Mouse (Mus musculus) regulatory T cell (primary cell): Measurements from ENCODE around the gene Fgfr1op.
"Not testable (repeated sequence)": the region's sequence is repeated elsewhere in the genome, so short reads cannot be mapped to it uniquely, and the experiment has no call there.

ENCODE experiments used
- in situ Hi-C: fragments of 300-600 bp; cut with MboI, MseI; formaldehyde crosslinking; loops from one replicate; pipeline ENCODE4 v1.15.1; 2025; ENCODE audit warnings: high pct_unique_total_duplicates

Gene Fgfr1op

DNA sequence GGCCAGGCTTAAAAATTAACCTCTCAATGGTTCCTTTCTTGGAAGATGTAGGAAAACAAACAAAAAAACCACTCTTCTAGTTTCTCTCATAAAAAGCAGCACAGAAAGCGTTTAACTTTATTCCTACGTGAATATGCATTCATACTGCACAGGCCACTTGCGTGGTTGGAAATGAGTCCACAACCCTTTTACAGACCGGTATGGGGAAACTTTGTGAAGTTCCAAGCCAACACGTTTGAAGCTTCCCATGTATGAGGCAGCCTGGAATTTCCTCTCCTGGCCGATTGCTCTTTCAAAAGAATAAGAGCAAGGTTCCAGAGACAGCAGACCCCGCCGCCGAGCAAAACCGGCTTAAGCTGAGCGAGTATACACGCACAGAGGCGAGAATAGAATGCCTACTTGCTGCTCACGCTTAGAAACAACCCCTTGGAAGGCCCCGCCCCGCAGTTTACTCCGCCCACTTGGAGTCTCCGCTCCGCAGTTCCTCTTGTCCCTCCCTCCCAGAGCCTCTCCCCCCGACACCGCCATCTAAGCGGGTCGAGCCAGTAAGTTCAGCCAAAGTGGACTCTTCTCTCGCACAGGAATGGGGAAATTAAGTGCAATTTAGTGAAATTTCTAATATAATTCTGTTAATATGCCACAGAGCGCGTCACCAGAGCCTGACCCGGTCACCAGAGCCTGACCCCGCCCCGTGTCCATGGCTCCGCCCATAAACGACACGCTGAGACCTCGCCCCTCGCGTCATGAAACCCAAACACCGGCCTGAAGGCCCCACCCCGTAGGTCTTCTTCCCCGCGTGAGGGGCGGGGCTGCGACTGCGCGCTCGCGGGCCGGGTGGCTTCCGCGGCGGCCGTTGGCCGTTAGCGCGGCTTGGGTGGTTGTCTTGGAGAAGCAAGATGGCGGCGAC, at the start of gene Fgfr1op:
Fgfr1op (plus strand) TSS at position 801 of the 907 bp plus-strand sequence.
- in situ Hi-C loops = loop anchor here (5.0 kb wide), 1 partner anchor 1203 kb away; the partner anchor contains the start of gene Tagap1

DNA sequence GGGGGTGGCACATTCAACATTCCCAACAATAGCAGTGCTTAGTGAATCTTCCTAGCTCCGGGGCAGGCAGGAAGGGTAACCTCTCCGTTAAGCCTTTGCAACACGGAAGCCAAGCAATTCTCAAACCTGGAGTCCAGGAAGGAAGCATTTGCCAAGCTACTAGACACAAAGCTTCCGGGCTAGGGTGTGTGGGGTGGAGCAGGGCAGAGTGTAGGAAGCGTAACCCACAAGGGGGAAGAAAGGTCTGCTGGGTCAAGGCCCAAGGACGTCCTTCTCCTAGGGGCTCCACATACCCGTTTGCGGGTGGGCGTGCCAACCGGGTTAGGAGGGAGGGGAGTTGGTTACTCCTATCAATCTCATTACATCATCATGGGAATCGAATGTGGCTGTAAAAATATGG, 48.9 kb upstream of the Fgfr1op start:
- in situ Hi-C loops = not testable (repeated sequence)

DNA sequence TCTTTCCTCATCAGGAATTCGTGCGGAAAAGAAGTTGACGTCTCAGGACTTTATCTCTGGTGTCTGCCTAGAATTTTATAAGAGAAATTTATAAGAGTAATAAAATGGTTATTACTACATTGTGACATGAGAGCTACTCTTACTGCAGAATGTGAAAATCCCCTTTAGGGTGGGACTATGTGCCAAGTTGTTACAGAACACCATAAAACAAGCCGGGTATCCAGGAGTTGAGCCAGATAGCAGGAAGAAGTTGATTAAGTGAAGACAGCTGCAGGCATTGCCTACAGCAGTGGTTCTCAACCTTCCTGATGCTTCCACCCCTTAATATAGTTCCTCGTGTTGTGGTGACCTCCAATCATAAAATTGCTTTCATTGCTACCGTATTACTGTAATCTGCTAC, 48.4 kb upstream of the Fgfr1op start:
- in situ Hi-C loops = not testable (repeated sequence)

DNA sequence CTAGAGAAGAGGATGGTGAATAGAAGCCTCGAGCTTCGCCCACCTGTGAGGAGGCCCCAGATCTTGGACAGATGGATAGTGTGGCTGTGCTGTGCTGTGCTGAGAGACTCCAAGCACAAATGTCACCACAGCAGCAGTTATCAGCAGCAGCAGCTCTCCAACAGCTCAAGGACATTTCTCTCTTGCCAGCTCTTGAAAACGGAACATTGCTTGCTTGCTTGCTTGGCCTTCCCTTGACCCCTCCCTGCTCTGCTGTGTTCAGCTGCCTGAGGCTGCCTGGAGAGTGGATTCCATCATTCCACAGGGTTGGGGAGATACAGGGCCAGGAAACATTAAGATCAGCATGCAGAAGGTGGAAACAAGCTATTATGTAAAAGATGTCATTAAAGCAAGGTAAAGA, 42.3 kb upstream of the Fgfr1op start:
- in situ Hi-C loops = not testable (repeated sequence)

DNA sequence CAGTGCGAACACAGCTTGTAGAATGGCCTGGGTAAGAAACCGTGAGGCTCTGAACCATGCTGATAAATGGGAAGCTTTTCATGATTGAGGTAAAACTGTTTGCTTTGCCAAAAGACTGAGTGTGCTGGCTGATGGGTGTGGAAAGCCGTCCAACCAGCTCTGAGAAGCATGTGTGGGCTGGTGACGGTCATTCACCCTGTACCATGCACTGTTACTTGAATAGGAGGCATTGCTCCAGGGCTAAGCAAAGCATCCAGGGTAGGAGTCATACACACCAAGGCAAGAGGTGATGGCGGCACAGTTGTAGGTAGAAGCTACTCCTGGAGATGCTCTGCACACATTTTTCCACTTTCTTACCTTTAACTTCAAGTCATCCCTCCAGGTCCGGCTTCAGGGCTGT, 40.7 kb upstream of the Fgfr1op start:
- in situ Hi-C loops = not testable (repeated sequence)

DNA sequence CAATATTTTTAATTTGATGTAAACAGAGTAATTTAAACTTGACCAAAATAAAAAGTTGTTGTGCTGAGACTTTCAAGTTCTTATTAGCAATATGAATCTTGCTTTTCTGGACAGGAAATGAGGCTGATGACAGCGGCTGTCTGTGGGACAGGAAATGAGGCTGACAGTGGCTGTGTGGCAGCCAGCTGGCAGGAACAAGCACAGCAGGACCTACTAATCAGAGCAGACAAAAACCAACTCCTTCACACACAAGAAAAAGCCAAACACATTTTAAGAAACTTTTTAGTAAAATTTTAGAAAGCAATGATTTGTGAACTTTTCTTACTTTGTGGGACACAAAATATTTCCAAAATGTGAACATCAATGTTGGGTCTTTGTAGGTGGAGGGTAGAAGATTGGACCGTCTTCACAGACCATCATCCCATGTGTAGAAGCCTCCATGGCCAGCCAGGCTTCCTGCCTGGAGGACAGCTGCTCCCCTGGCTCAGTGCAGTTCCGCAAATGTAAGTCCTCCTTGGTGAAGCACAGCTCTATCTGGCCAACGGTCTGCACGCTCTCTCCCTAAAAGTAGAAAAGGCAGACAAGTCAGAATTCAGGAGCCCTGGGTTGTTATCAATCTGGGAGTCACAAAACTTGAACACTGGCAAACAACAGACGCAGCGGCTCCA, 36.8 kb upstream of the Fgfr1op start:
- in situ Hi-C loops = not testable (repeated sequence)

DNA sequence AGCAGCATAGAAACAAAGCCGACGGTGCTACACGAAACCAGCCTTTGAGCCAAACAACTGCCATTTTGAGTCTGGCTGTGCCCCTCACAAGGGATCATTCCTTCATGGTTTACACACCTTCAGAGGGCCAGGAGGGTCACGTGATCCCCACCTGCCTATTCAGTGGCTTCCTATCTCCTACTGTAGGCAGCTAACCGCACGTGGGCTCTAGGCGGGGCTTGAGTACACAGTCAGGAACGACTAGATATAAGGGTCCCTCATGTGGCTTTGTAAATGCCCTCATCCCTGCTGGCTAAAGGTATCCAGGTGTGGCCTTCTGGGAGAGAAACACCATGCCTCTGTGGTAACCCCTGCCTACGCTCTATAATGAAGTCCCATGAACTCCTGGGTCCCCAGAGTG, 35.7 kb upstream of the Fgfr1op start:
- in situ Hi-C loops = not testable (repeated sequence)

DNA sequence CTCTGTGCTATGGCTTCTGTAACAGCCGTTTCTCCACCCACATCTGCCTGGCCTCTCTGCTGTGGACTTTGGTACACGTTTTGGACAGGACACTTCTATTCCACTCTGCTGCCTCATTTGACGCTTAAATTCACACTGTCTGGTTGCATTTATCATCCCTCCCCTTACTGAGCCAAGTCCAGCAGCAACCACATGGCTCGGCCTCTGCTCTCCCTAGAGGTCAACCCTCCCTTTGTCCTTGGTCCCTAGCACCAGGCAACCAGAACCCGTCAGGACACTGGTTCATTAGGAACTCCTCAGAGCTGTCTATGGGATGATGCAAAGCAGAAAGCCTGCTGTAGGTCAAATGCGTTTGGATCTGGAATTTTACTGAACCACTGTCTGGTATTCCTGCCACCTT, 34.5 kb upstream of the Fgfr1op start:
- in situ Hi-C loops = loop anchor here (5.0 kb wide), 1 partner anchor 1134 kb away; no protein-coding TSS in a partner anchor

DNA sequence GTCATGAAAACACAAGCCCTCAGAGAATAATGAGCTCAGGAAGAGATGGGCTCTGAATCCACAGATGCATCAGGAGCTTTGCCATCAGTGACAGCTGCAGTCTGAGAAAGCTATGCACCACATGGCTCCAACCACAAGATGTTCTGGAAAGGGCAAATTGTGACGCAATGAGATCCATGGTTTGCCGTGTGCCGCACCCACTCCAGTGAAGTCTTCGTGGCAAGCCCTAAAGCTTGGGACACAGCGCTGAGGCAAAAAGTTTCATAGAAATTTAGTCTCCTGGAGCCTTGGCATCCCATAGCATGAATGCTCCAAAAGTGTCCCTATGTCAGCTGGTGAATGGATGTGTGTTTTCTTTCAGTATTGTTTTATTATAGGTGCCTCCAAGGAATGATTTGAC, 27.2 kb upstream of the Fgfr1op start:
- in situ Hi-C loops = not testable (repeated sequence)

DNA sequence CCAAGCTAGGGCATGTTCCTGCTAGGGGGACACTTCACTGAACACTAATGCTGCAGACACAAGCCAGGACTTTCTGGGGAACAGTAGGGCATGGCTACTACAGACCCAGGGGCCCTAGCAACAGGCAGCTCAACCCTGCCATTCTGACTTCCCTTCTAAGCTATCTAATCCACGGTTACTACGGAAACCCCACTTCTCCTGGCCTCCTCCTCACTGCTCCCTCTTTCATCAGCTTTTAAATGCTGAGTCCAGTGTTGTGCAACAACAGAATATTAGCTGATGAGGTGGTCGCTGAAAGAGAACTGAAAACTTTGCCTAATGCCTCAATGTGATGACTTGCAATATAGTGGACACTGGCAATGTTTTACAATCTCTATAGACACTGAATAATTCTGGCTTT, 25.1 kb upstream of the Fgfr1op start:
- in situ Hi-C loops = not testable (repeated sequence)

DNA sequence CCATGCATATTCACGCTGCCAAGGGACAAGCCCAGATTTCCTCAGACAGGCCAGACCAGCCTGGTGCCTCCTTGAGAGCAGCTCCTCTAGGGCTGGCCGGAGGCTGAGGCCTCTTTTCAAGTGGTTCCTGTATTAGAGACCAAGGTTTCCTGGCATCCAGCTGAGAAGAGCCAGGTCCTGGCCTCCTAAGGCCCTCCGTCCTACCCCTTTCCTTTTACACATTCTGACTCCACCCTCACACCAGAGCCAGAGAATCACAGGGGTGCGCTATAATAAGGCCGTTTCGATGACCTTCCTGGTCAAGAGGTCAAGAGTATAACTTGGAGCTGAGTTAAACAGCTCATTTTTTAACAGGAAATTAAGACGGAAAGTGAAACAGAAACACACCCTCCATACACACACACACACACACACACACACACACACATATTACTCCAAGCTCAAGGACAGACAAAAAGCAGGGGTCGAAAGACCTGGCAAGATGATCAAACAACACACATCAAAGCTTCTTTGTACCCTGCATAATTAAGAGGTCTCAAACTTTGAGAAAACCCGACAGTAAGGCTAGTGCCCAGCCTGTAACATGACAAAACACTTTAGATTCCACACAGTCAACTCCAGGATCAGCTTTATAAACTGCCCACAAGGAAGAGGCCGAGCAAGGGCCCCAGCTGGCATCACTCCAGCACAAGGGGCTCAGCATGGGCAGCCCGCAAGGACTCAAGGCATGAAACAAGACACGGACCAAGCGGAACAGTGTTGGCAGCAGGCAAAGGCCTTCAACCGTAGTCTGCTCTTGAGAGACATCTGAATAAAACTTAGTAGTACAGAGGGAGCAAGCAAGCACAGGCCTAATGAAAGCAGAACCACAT, 21.3 kb upstream of the Fgfr1op start:
- in situ Hi-C loops = not testable (repeated sequence)

DNA sequence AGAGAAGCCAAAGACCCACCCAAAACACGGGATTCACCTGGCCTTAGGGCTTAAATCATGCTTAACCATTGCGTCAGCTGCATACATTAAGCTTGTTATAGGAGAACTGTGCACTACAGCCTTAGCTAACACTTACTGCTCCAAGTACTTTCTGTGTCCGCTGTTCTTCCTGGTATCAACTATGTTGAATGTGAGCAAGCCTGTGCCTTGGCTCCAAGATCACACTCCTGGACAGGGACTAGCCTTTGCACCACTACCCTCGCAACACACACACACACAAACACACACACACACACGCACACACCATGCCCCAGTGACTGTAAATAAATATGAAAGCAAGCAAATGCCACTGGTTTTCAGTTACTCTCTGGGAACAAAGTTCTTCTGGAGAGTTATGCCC, 18.4 kb upstream of the Fgfr1op start:
- in situ Hi-C loops = loop anchor here (5.0 kb wide), 1 partner anchor 1165 kb away; no protein-coding TSS in a partner anchor

DNA sequence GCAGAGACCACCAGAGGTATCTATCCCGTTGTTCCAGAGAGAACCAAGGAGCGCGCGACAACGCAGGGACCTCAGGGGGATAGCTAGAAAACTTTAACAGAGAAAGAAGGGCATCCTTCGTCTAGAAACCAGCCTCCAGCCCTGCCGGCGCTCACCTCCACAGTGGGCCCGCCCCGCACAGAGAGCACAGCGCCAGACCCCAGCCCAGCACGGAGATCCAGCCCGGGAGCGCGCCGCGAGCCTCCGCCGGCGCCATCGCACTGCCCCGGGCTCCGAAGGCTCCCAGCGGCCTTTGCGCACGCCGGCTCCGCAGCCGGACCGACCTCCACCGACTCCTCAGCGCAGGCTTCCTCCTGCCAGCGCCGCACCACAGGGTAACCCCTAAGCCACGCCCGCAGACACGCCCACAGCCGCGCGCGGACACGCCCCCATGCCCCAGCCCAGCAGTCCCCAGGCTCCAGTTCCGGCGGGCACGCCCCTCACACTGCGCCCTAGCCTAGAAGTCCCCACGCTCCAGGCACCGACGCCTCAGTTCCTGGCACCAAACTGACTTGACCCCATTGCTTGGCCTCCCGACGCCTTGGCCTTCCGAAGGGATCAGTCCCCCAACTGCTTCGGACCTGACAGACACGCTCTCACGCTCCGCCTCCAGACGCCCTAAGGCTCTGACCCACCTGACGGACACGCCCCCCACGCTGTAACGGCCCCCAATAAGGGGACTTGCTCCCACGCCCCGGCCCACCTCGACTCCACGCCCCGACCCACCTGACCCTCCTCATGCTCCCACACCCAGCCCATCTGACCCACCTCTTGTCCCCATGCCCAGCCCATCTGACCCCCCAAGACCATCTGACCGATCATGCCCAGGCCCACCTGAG, 17.6 kb upstream of the Fgfr1op start, which contains the start of the genes Gm49673 and Rnaset2a:
Gm49673 (minus strand) TSS at position 350 of the 878 bp plus-strand sequence.
Rnaset2a (minus strand) TSS at position 659 of the 878 bp plus-strand sequence.
- in situ Hi-C loops = loop anchor here (5.0 kb wide), 1 partner anchor 1165 kb away; no protein-coding TSS in a partner anchor

DNA sequence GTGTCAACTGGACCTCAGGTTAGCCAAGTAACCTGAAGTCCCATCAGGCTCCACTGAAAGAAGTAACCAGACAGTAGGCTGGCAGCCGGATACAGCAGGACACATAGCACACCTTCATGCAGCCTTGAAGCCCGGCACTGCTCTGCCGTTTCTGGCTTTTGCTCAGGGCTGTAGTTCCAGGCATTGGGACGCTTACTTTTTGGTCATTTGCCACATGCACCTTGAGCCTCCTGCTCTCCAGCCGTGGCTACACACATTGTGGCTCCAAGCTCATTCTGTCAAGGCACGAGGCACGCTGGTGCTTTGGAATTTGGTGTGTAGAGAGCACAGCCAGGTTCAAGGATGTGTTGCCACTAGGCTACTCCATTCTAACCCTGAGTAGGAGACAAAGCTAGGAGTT, 10.3 kb upstream of the Fgfr1op start:
- in situ Hi-C loops = not testable (repeated sequence)

DNA sequence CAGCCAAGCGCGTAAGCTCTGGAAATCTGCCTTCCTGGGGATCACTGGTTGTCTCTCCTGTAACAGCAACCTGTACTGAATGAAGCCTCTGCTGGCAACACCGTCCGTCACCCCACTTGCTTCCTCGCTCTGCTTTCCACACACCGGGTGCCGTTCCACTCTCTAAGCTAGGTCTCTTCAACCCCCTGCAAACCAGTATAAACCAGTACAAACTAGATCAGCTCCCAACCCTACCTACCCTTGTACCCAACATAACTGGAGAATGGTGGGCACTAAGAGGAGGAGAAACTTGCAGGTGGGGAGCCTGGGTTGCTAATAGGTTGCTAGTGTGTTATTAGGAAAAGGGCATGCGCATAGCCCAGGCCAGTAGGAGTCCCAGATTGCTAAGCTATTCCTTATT, 9.3 kb upstream of the Fgfr1op start:
- in situ Hi-C loops = not testable (repeated sequence)

DNA sequence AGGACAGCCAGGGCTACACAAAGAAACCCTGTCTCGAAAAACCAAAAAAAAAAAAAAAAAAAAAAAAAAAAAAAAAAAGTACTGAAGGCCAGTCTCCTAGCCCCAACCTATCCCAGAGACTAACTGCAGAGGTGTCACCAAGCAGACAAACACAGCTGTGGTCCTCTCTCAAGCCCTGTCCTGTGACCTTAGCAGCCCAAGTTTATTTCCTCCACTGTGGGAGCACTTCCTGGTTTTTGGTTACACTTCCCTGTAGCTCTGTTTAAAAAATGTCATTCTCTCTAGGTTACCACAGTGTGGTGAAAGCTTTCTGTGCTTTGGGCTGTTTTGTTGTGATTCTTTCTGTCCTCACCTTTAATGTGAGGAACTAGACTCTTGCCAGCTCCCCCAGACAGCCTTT, 6.7 kb upstream of the Fgfr1op start:
- in situ Hi-C loops = not testable (repeated sequence)

DNA sequence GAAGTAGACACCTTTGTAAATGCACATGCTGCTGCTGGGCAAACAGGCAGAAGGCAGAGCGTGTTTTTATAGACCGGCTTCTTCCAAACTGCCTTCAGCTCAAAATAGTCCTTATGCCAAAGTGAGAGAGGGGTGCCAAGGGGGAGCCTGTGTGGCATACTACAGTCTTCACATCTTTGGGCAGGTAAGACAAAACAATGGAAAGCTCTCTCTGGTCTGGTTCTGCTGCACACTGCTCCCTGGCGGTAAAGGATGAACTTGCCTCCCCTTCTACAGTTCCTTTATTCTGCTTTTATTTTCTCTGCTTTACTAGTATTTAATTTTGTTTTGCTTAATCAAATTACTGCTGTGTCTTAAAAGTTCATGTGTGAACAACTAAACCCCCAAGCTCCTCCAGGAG, 4.3 kb upstream of the Fgfr1op start:
- in situ Hi-C loops = loop anchor here (5.0 kb wide), 1 partner anchor 1199 kb away; the partner anchor contains the start of gene Tagap1

DNA sequence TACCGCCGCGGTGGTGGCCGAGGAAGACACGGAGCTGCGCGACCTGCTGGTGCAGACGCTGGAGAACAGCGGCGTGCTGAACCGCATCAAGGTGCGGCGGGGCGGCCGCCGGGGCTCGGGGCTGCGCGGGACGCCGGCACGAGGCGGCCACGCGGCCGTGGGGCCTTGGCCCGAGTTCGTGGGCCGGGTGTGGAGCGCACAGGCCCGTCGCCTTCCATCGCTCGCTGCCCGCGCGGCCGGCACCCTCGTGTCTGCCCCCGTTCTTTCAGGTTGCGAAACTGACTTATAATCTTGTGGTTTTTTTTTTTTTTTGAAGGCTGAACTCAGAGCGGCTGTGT, 276 bp downstream of the Fgfr1op start:
- in situ Hi-C loops = not testable (repeated sequence)

DNA sequence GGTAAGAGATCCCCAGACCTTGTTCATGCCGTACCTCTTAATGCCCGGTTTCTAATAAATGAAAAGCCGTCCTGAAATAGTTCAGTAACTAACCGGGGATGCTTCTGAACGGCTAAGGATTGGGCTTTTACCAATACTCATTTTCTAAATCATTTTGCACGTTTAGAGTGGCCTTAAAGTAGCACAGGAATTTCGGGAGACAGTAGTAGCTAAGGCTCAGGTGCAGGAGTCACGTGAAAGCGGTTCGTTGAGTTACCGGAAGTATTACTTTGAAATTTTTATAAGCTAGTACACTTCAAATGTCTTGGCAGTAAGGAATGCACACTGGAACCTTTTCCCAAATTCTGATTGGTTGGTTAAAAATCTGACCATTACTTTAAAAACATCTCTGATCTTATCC, 676 bp downstream of the Fgfr1op start:
- in situ Hi-C loops = not testable (repeated sequence)

DNA sequence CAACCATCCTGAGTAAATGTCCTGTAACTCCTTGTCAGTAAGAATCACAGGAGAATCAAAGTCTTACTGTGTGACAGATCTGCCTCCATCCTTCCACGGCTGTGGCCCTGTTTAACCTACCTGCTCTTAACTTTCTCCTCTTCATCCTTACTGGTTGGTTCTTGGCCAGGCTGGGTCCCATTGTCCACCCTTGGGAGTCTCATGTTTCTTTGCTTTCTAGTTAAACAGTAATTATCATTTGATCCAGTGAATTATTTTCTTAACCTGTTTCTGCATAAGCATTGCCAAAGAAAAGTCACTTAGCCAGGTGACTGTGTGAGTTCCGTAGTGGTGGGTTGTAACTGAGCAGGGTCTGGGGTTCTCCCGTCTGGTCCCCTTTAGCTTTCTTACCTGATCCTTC, 1.2 kb downstream of the Fgfr1op start:
- in situ Hi-C loops = not testable (repeated sequence)
